Mouse (Mus musculus) forebrain, postnatal 0 days (tissue): ENCODE data around the gene Zbtb20. TPM values are rescaled to one million over a fixed set of nuclear protein-coding genes. Genes with fewer than 3 reads are reported as not detected.

Experiments used
- ATAC-seq: fragments of 200-750 bp; cut with Nextera tagmentation; 2 replicates; pipeline ENCODE4 v1.8.0; 2017; ENCODE audit warnings: mild to moderate bottlenecking, moderate library complexity
- DNase-seq: peaks from one replicate; pipeline ENCODE4 v3.0.0-alpha.2; 2015
- H3K27ac ChIP-seq: fragments of 300-500 bp; sonication (generic); 2 replicates; pipeline ENCODE4 v1.5.1; 2014; ENCODE audit warnings: low read depth, mild to moderate bottlenecking, antibody characterized with exemption, low read length, moderate library complexity, mixed read lengths
- H3K27me3 ChIP-seq: fragments of 300-500 bp; sonication (generic); 2 replicates; pipeline ENCODE4 v1.6.1; 2014; ENCODE audit warnings: mild to moderate bottlenecking, low read length, mixed read lengths; ENCODE audit not compliant: insufficient read depth
- H3K36me3 ChIP-seq: fragments of 300-500 bp; sonication (generic); 2 replicates; pipeline ENCODE4 v1.6.1; 2014; ENCODE audit warnings: mild to moderate bottlenecking, moderate library complexity; ENCODE audit not compliant: insufficient read depth
- H3K4me1 ChIP-seq: fragments of 300-500 bp; sonication (generic); 2 replicates; pipeline ENCODE4 v1.6.1; 2014; ENCODE audit warnings: antibody characterized with exemption; ENCODE audit not compliant: insufficient read depth
- H3K4me2 ChIP-seq: fragments of 300-500 bp; sonication (generic); 2 replicates; pipeline ENCODE4 v1.6.1; 2014; ENCODE audit warnings: low read depth, mild to moderate bottlenecking, moderate library complexity
- H3K4me3 ChIP-seq: fragments of 300-500 bp; sonication (generic); 2 replicates; pipeline ENCODE4 v1.5.1; 2014; ENCODE audit warnings: low read depth, low read length, mixed read lengths
- H3K9ac ChIP-seq: fragments of 300-500 bp; sonication (generic); 2 replicates; pipeline ENCODE4 v1.6.1; 2014; ENCODE audit warnings: mild to moderate bottlenecking
- H3K9me3 ChIP-seq: fragments of 300-500 bp; sonication (generic); 2 replicates; pipeline ENCODE4 v1.6.1; 2016; ENCODE audit warnings: low read length
- CTCF ChIP-seq: sonication (generic); IDR thresholded peaks from 2 replicates; pipeline ENCODE4 v1.5.1; 2016; ENCODE audit warnings: antibody characterized with exemption, control low read depth, low read depth
- WGBS: fragments of 180-500 bp; shearing (Covaris S2); extraction: QIAGEN DNeasy Blood & Tissue Kit; methylation state at CpG from one replicate; pipeline ENCODE4 v1.1.7; 2014; 5-methylcytosine and 5-hydroxymethylcytosine counted together
- microRNA counts: library from miRNA; unstranded; fragments of <30 nt; microRNA quantifications from one replicate; lab custom pipeline; 2015
- microRNA-seq, 2 experiments: library from miRNA; unstranded; fragments of <30 nt; microRNA quantifications; one replicate each; pipeline ENCODE4; 2016
- polyA plus RNA-seq: library from polyadenylated mRNA; unstranded; fragments of >200 nt; fragmentation: Nextera tagmentation; extraction: Ambion mirVana; gene quantifications from 2 replicates; pipeline ENCODE4 v1.2.1, GENCODE M21; 2015
- total RNA-seq: library from RNA; depleted of rRNA; stranded (reverse); fragments of >200 nt; gene quantifications from 2 replicates; pipeline ENCODE4 v1.2.3, GENCODE M21; 2014

Zbtb20 gene
- total and polyA plus RNA-seq, 2 experiments from 2014 or later = 63.4 to 90.9 TPM

DNA sequence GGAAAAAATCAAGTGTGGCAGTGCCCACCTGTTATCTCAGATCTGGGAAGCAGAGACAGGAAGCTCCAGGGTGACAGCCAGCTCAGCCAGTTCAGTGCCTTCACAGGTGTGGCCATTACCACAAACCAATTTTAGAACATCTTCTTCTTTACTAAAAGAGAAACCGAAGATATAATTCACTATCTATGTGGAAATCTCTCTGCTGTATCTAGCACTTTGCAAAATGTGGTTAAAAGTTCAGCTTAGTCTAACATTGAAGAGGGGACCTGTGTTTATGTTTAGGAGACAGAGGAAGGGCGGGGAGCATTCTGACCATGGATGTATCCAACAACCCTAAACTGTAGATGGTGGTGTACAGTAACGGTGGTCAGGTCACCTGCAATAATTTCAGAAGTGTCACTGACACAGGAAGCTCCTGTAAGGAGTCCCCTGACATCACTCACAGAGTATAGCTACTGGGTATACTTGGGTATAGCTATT lies 814.6 kb downstream of the Zbtb20 start:
- WGBS = 94% methylated on average over 3 of the region's 3 CpGs
- no peak for TF ChIP-seq CTCF
- Histone ChIP-seq H3K4me1 (no peaks in the 10 kb centered on the region), H3K9me3 (no peaks in the 10 kb centered on the region), H3K4me2 (no peak overlapping the region), H3K9ac (no peak overlapping the region), H3K27me3 (no peaks in the 10 kb centered on the region), H3K27ac (no peak overlapping the region), H3K36me3 (no peaks in the 10 kb centered on the region), H3K4me3 (no peak overlapping the region)
- DNase-seq = no peak
- no peak for ATAC-seq

DNA sequence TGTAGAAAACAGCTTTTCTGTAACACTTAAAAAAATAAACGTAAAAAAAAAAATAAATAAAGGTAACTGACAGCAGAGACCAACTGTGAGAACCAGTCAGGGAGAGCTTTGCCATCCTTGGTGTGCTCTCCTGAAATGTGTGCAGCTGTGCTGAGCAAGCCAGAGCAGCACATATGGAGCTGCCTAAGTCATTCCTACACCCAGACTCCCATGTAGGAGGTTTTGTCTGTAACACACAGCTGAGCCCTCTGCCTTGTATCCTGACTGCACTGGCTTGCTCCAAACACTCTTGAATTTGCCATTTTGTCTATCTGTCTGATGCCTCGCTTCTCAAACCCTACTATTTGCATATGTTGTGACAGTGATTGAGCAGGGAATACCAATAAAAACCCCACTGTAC lies 815.2 kb downstream of the Zbtb20 start:
- no peak overlapping the region for H3K27ac ChIP-seq
- no peaks in the 10 kb centered on the region for H3K36me3 ChIP-seq
- H3K4me1 ChIP-seq = no peaks in the 10 kb centered on the region
- H3K9ac ChIP-seq = no peak overlapping the region
- TF ChIP-seq CTCF = no peak
- DNase-seq (no peak), ATAC-seq (no peak)
- 80% methylated on average over 2 of the region's 2 CpGs for whole genome bisulfite sequencing
- no peak overlapping the region for H3K4me3 ChIP-seq
- no peak overlapping the region for H3K4me2 ChIP-seq
- no peaks in the 10 kb centered on the region for H3K9me3 ChIP-seq
- H3K27me3 ChIP-seq = no peaks in the 10 kb centered on the region

DNA sequence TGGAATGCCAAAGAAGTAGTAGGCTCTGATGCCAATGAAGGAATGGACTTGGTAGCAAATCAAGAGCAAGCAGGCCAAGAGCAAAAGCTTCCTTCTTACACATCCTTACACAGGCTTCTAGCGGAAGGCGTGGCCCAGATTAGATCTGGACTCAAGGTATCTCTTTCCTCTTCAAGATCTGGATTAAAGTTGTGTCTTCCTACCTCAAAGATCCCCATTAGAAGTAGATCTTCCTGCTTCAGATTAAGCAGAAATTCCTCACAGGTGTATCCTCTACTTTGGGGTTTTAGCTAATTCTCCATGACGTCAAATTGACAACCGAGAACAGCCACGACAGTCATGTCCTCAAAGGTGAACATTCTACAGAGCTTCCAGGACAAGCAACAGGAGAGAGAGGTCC lies 816.1 kb downstream of the Zbtb20 start:
- no peak for TF ChIP-seq CTCF
- Histone ChIP-seq H3K9ac (no peak overlapping the region), H3K36me3 (no peaks in the 10 kb centered on the region), H3K4me1 (no peaks in the 10 kb centered on the region), H3K4me3 (no peak overlapping the region), H3K4me2 (no peak overlapping the region), H3K9me3 (no peaks in the 10 kb centered on the region), H3K27me3 (no peaks in the 10 kb centered on the region), H3K27ac (no peak overlapping the region)
- no peak for DNase-seq
- WGBS = 96% methylated on average over 5 of the region's 5 CpGs
- no peak for ATAC-seq

MicroRNA genes within 50 kb of the gene (microRNA counts, 519-probe panel; counts per million panel counts)
- microRNA mmu-miR-568 (lab: Ali Mortazavi, UCI) = not detected

Small RNAs within 50 kb of the gene (microRNA-seq; reads per million reads assigned to microRNA genes)
- 0 reads per million in 2 experiments for gene Mir568
